In genomic region chr7:143058221-143058697, GRCm38 (mm10) we compare ENCODE assay signal across 8 mouse cellular contexts. TPM values are rescaled to one million over a fixed set of nuclear protein-coding genes. Genes with fewer than 3 reads are reported as not detected.
A peak's percentile ranks its signal among the peaks of the same experiment; 100 is the strongest.
DNase-seq lines count a peak whose midpoint lies in the region; ATAC-seq lines count a peak whose summit lies in the region.

No protein-coding gene starts in this region.

- H3K27me3 ChIP-seq in limb, embryonic 12.5 days = no peaks in the 10 kb centered on the region
- H3K27me3 ChIP-seq in limb, embryonic 10.5 days (ENCODE audit: low read depth, poor library complexity, severe bottlenecking) = no peaks in the 10 kb centered on the region

- 0 out of 2 replicates have a peak overlapping the region, but pooled peaks have one; percentile 12 for H3K9ac ChIP-seq in limb, embryonic 12.5 days (replicated peaks)

- no peak overlapping the region for H3K4me2 ChIP-seq in limb, embryonic 12.5 days

- no peaks in the 10 kb centered on the region for H3K9me3 ChIP-seq in limb, embryonic 12.5 days
- H3K9me3 ChIP-seq in limb, embryonic 10.5 days (replicated peaks) = no peaks in the 10 kb centered on the region

- DNase-seq in limb, embryonic 10.5 days (ENCODE audit: low spot score) = no peak
- peak; percentile 52 to 75 for DNase-seq in heart, adult 18-20 months
- DNase-seq in kidney, adult 9 months = peak; percentile 69
- DNase-seq in embryo, embryonic 10.5 days (ENCODE audit: low spot score) = no peak
- no peak for DNase-seq in c-Kit-positive CD71-positive TER-119-positive erythroid progenitor cells, embryonic 14.5 days (ENCODE audit: low spot score)
- no peak for DNase-seq in gastrocnemius, postnatal 10 days

- H3K36me3 ChIP-seq in limb, embryonic 12.5 days = peaks cover 73% of the 10 kb centered on the region
- peaks cover 84% of the 10 kb centered on the region for H3K36me3 ChIP-seq in limb, embryonic 10.5 days

- ATAC-seq in limb, embryonic 12.5 days (ENCODE audit: insufficient number of reproducible peaks, insufficient read depth, low FRiP score, low TSS enrichment, low read depth) = no peak
- ATAC-seq in megakaryocyte progenitor cell, adult 5-6 weeks (replicated peaks; ENCODE audit: poor library complexity) = 0 out of 2 replicates have a peak, but pooled peaks have one; percentile 1

- peaks cover 53% of the 10 kb centered on the region for H3K4me1 ChIP-seq in limb, embryonic 12.5 days (replicated peaks)
- H3K4me1 ChIP-seq in limb, embryonic 10.5 days = peaks cover 59% of the 10 kb centered on the region

- H3K27ac ChIP-seq in limb, embryonic 12.5 days = peak overlapping the region; percentile 59; the same call in 1 of the 2 replicates
- H3K27ac ChIP-seq in limb, embryonic 10.5 days = no peak overlapping the region

- H3K4me3 ChIP-seq in limb, embryonic 12.5 days (replicated peaks) = no peak overlapping the region
- no peak overlapping the region for H3K4me3 ChIP-seq in limb, embryonic 10.5 days

- 78% methylated on average over 5 of the region's 5 CpGs for WGBS in limb, embryonic 12.5 days
- 78% methylated on average over 5 of the region's 5 CpGs for WGBS in limb, embryonic 10.5 days

RNA-seq across cellular contexts. Expression of gene Cd81, which starts 5.7 kb away (rescaled TPM):
- polyA plus RNA-seq in limb, embryonic 12.5 days (2016; fragmentation: Nextera tagmentation; extraction: Ambion mirVana) = 331 and 337 TPM in 2 replicates
- 267 and 310 TPM in 2 replicates for polyA plus RNA-seq in limb, embryonic 10.5 days (2016; fragmentation: Nextera tagmentation; extraction: Ambion mirVana)
- 100 to 1,000 TPM; 410 to 413 TPM for total RNA-seq in heart, adult 18-20 months (2021)
- total RNA-seq in megakaryocyte progenitor cell, adult 5-6 weeks (2015) = 118 and 140 TPM in 2 replicates
- total RNA-seq in megakaryocyte progenitor cell, adult 5-6 weeks (2017) = 121 and 181 TPM in 2 replicates
- total RNA-seq in gastrocnemius, postnatal 10 days (2021) = 100 to 1,000 TPM; 236 to 268 TPM

RNA-seq across cellular contexts. Expression of gene Tssc4, which starts 10.8 kb away (rescaled TPM):
- polyA plus RNA-seq in limb, embryonic 12.5 days (2016; fragmentation: Nextera tagmentation; extraction: Ambion mirVana) = 116 and 121 TPM in 2 replicates
- 145 and 157 TPM in 2 replicates for polyA plus RNA-seq in limb, embryonic 10.5 days (2016; fragmentation: Nextera tagmentation; extraction: Ambion mirVana)
- total RNA-seq in heart, adult 18-20 months (2021) = 10 to 100 TPM; 13.1 to 14.9 TPM
- 18.7 and 23.5 TPM in 2 replicates for total RNA-seq in megakaryocyte progenitor cell, adult 5-6 weeks (2015)
- total RNA-seq in megakaryocyte progenitor cell, adult 5-6 weeks (2017) = 26.8 and 33.7 TPM in 2 replicates
- total RNA-seq in gastrocnemius, postnatal 10 days (2021) = 10 to 100 TPM; 14.3 to 16.9 TPM

RNA-seq across cellular contexts. Expression of gene Trpm5, which starts 36.2 kb away (rescaled TPM):
- 6.2 and 8.8 TPM in 2 replicates for polyA plus RNA-seq in limb, embryonic 12.5 days (2016; fragmentation: Nextera tagmentation; extraction: Ambion mirVana)
- polyA plus RNA-seq in limb, embryonic 10.5 days (2016; fragmentation: Nextera tagmentation; extraction: Ambion mirVana) = 0.88 and 1.9 TPM in 2 replicates
- total RNA-seq in heart, adult 18-20 months (2021) = under 1 TPM in 1 of 2 experiments, not detected in 1; 0.10 TPM
- not detected in 2 replicates for total RNA-seq in megakaryocyte progenitor cell, adult 5-6 weeks (2015)
- not detected in 2 replicates for total RNA-seq in megakaryocyte progenitor cell, adult 5-6 weeks (2017)
- total RNA-seq in gastrocnemius, postnatal 10 days (2021) = 1 to 10 TPM; 1.2 to 2.8 TPM

RNA-seq across cellular contexts. Expression of gene Kcnq1, which starts 47.9 kb away (rescaled TPM):
- 0.94 and 1.8 TPM in 2 replicates for polyA plus RNA-seq in limb, embryonic 12.5 days (2016; fragmentation: Nextera tagmentation; extraction: Ambion mirVana)
- polyA plus RNA-seq in limb, embryonic 10.5 days (2016; fragmentation: Nextera tagmentation; extraction: Ambion mirVana) = 0.94 and 1.0 TPM in 2 replicates
- 10 to 100 TPM; 33.8 to 36.4 TPM for total RNA-seq in heart, adult 18-20 months (2021)
- not detected in 2 replicates for total RNA-seq in megakaryocyte progenitor cell, adult 5-6 weeks (2015)
- total RNA-seq in megakaryocyte progenitor cell, adult 5-6 weeks (2017) = not detected in 2 replicates
- total RNA-seq in gastrocnemius, postnatal 10 days (2021) = 1 to 10 TPM; 1.6 to 1.9 TPM

RNA-seq across cellular contexts. Expression of gene Tspan32, which starts 53.4 kb away (rescaled TPM):
- 2.2 and 2.8 TPM in 2 replicates for polyA plus RNA-seq in limb, embryonic 12.5 days (2016; fragmentation: Nextera tagmentation; extraction: Ambion mirVana)
- polyA plus RNA-seq in limb, embryonic 10.5 days (2016; fragmentation: Nextera tagmentation; extraction: Ambion mirVana) = 5.5 TPM in 2 replicates
- total RNA-seq in heart, adult 18-20 months (2021) = 1 to 10 TPM in 1 of 2 experiments, under 1 TPM in 1; 0.69 to 2.6 TPM
- 127 and 144 TPM in 2 replicates for total RNA-seq in megakaryocyte progenitor cell, adult 5-6 weeks (2015)
- total RNA-seq in megakaryocyte progenitor cell, adult 5-6 weeks (2017) = 98.1 and 105 TPM in 2 replicates
- total RNA-seq in gastrocnemius, postnatal 10 days (2021) = under 1 TPM; 0.16 to 0.90 TPM

Comparison
In these comparisons a context has a peak if more than half of its experiments do, and no peak if none do; other contexts are left out.
1. DNase-seq: peak in heart, adult 18-20 months (2 of 2) and kidney, adult 9 months (single experiment); none in limb, embryonic 10.5 days (single experiment), embryo, embryonic 10.5 days (single experiment), c-Kit-positive CD71-positive TER-119-positive erythroid progenitor cells, embryonic 14.5 days (single experiment) and gastrocnemius, postnatal 10 days (single experiment).